ENCODE assay signal across 22 mouse cellular contexts in the genomic region with DNA sequence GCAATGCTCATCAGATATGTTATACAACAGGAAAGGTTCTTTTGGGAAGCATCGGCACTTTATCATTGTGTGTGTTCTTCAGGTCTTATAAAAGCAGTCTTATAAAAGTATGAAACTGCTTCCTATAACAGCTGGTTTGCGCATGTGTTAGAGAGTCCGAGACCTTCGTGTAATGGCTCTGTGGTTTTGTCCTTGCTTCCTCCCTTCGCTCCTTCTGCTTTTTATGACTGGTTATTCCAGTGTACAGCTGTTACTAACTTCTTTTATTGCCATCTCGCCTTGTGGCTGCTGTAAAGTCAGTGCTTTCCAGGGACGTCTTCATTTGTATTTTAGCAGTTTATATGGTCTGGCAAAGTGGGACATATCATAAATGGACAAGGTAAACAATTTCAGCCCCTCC. TPM values are rescaled to one million over a fixed set of nuclear protein-coding genes. Genes with fewer than 3 reads are reported as not detected.
DNase-seq lines count a peak whose midpoint lies in the region; ATAC-seq lines count a peak whose summit lies in the region.
"Had no signal": no experiment of that assay in that cellular context is flagged by ENCODE, and none has a peak within 500 bp of the region (broad histone marks: within the 10 kb centered on the region; RNA-seq: fewer than 3 reads in every experiment).

No protein-coding gene starts in this region.

- 89% methylated on average over 7 of the region's 7 CpGs for WGBS in heart, embryonic 16.5 days

- intact Hi-C loops in heart, postnatal 10 days (cut with DNase I): loop anchor here (10.0 kb wide), 1 partner anchor 187 kb away; no protein-coding TSS in a partner anchor

- no peaks in the 10 kb centered on the region for H3K9me3 ChIP-seq in heart, embryonic 16.5 days (replicated peaks; ENCODE audit: control insufficient read depth, low read length)
- H3K9me3 ChIP-seq: forebrain, embryonic 10.5 days; G1E; limb, embryonic 15.5 days; midbrain, embryonic 10.5 days; neural tube, embryonic 12.5 days had no signal

- peaks cover 29% of the 10 kb centered on the region for H3K4me1 ChIP-seq in heart, embryonic 16.5 days (ENCODE audit: control insufficient read depth, insufficient read depth, low read length)

- no peaks in the 10 kb centered on the region; the same call in 1 of the 2 replicates for H3K36me3 ChIP-seq in heart, embryonic 16.5 days (ENCODE audit: control insufficient read depth, insufficient read depth)
- H3K36me3 ChIP-seq: limb, embryonic 15.5 days; neural tube, embryonic 12.5 days had no signal

- H3K4me2 ChIP-seq in heart, embryonic 16.5 days (ENCODE audit: low read depth, low read length): no peak overlapping the region
- H3K4me2 ChIP-seq: hindbrain, embryonic 14.5 days; limb, embryonic 15.5 days; neural tube, embryonic 12.5 days had no signal

- DNase-seq in heart, postnatal 10 days: no peak
- peak; percentile 79 for DNase-seq in 416B (ENCODE audit: low read depth)
- DNase-seq in right cerebral cortex, postnatal 36 days (ENCODE audit: low spot score in 2 of 2): no peak
- DNase-seq in cerebellum, postnatal 25 days: no peak
- DNase-seq: adrenal gland, postnatal 25 days; cerebellum, adult 18-20 months; cerebellum, postnatal 36 days; gastrocnemius, postnatal 10 days; kidney, postnatal 10 days; layer of hippocampus, postnatal 36 days; lung, postnatal 14 days; thymus, postnatal 14 days had no signal

- H3K9ac ChIP-seq in heart, embryonic 16.5 days (ENCODE audit: low read length): no peak overlapping the region
- H3K9ac ChIP-seq: hindbrain, embryonic 14.5 days; limb, embryonic 15.5 days; neural tube, embryonic 12.5 days had no signal

- ATAC-seq in heart, embryonic 16.5 days (replicated peaks; ENCODE audit: extremely low read depth, insufficient read depth, low FRiP score): no peak
- ATAC-seq in hematopoietic stem cell, adult 5-6 weeks (replicated peaks in 1 of 2; ENCODE audit: insufficient read depth in 1 of 2, low FRiP score in 2 of 2, low TSS enrichment in 1 of 2, low read depth in 1 of 2, poor library complexity in 2 of 2, severe bottlenecking in 2 of 2): peak; percentile 78 to 81
- peak; percentile 62; the same call in 1 of the 2 replicates for ATAC-seq in neutrophil, adult 5-6 weeks (ENCODE audit: extremely low read depth, insufficient number of reproducible peaks, low FRiP score, poor library complexity, severe bottlenecking)

- H3K27me3 ChIP-seq in heart, embryonic 16.5 days (ENCODE audit: control insufficient read depth, insufficient read depth, low read length): no peaks in the 10 kb centered on the region
- H3K27me3 ChIP-seq: limb, embryonic 15.5 days; neural tube, embryonic 12.5 days had no signal

- H3K27ac ChIP-seq in heart, embryonic 16.5 days (ENCODE audit: low read length): 0 out of 2 replicates have a peak overlapping the region, but pooled peaks have one; percentile 40
- H3K27ac ChIP-seq: forebrain, embryonic 10.5 days; hindbrain, embryonic 14.5 days; limb, embryonic 15.5 days; midbrain, embryonic 10.5 days; neural tube, embryonic 12.5 days had no signal

- H3K4me3 ChIP-seq in heart, embryonic 16.5 days (ENCODE audit: low read length): no peak overlapping the region
- H3K4me3 ChIP-seq: forebrain, embryonic 10.5 days; heart, adult 2 months; limb, embryonic 15.5 days; midbrain, embryonic 10.5 days; neural tube, embryonic 12.5 days had no signal

RNA-seq across cellular contexts. Expression of a gene that starts 4.2 kb away (rescaled TPM):
- 10.0 and 13.0 TPM in 2 replicates for polyA plus RNA-seq in heart, embryonic 16.5 days (2015; fragmentation: Nextera tagmentation; extraction: Ambion mirVana)
- 10 to 100 TPM; 25.6 to 26.1 TPM for total RNA-seq in heart, postnatal 10 days (2021)
- total RNA-seq in hematopoietic stem cell, adult 5-6 weeks (2017): 50.7 and 52.8 TPM in 2 replicates
- 71.1 and 76.1 TPM in 2 replicates for total RNA-seq in neutrophil, adult 5-6 weeks (2017)
